Mouse (Mus musculus): Measurements from ENCODE around the gene Dock8. TPM values are rescaled to one million over a fixed set of nuclear protein-coding genes. Genes with fewer than 3 reads are reported as not detected.

The Dock8 gene
- polyA plus RNA-seq, 1 experiment from 2014 or later: 1.3 TPM

GRCm38 (mm10) chr19:24983857-24984498 is 15.4 kb upstream of the Dock8 start:
- no peak overlapping the region for H3K4me3 ChIP-seq
- H3K4me1 ChIP-seq: no peaks in the 10 kb centered on the region
- H3K27me3 ChIP-seq (ENCODE audit: poor library complexity, severe bottlenecking): no peaks in the 10 kb centered on the region
- 86% methylated on average over 7 of the region's 7 CpGs for WGBS
- H3K27ac ChIP-seq: no peak overlapping the region
- H3K9me3 ChIP-seq: no peaks in the 10 kb centered on the region
- no peak for DNase-seq (ENCODE audit: extremely low spot score, low spot score)
- no peaks in the 10 kb centered on the region for H3K36me3 ChIP-seq (replicated peaks)

DNA sequence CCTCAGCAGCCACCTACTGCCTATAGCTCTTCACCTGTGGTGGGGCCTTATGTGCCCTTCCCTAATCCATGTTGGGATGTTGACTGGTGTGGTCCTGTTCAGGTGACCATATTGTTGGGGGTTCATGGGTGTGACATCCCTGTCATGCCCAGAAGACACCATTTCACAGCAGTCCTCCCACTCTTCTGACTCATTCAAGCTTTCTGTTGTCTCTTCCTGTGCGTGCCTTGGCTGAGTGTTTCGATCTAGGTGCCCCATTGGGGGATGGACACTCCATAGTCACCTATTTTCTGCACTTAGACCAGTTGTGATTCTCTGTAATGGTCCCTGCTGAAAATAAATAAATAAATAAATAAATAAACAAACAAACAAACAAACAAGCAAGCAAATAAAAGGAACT is 14.3 kb upstream of the Dock8 start:
- Histone ChIP-seq H3K27ac (no peak overlapping the region), H3K27me3 (ENCODE audit: poor library complexity, severe bottlenecking) (no peaks in the 10 kb centered on the region), H3K4me3 (no peak overlapping the region), H3K9me3 (no peaks in the 10 kb centered on the region), H3K36me3 (replicated peaks) (no peaks in the 10 kb centered on the region), H3K4me1 (no peaks in the 10 kb centered on the region)
- DNase-seq (ENCODE audit: extremely low spot score, low spot score): no peak
- 96% methylated on average over 2 of the region's 2 CpGs for WGBS

DNA sequence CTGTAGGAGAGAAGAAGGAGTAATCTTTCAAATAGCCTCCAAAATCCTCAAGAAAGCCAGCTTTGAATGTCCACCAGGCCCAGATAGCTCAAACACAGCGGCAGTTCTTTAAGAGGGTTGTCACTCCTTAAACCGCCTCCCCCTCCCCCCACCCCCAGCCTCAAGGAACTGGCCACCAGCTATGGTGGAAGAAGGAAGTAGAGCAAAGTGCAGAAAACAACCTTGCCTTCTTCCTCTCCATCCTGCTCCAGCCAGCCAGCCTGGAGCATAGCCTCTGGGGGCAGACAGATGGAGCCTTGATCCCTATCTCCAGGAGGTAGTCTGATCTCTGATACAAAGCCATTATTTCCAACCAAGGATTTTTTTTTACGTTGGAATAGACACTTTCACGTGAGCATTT is 12.0 kb upstream of the Dock8 start:
- H3K9me3 ChIP-seq: no peaks in the 10 kb centered on the region
- WGBS: 72% methylated on average over 4 of the region's 4 CpGs
- DNase-seq (ENCODE audit: extremely low spot score, low spot score): no peak
- no peak overlapping the region for H3K4me3 ChIP-seq
- H3K27me3 ChIP-seq (ENCODE audit: poor library complexity, severe bottlenecking): no peaks in the 10 kb centered on the region
- no peaks in the 10 kb centered on the region for H3K4me1 ChIP-seq
- no peak overlapping the region for H3K27ac ChIP-seq
- no peaks in the 10 kb centered on the region for H3K36me3 ChIP-seq (replicated peaks)

- H3K4me3 ChIP-seq: no peak overlapping the region
- no peak for DNase-seq (ENCODE audit: extremely low spot score, low spot score)
- H3K27me3 ChIP-seq (ENCODE audit: poor library complexity, severe bottlenecking): no peaks in the 10 kb centered on the region
- no peak overlapping the region for H3K27ac ChIP-seq
- H3K4me1 ChIP-seq: no peaks in the 10 kb centered on the region
- no peaks in the 10 kb centered on the region for H3K9me3 ChIP-seq
- 83% methylated on average over 5 of the region's 5 CpGs for WGBS
- no peaks in the 10 kb centered on the region for H3K36me3 ChIP-seq (replicated peaks)
Observed at GRCm38 (mm10) chr19:24988831-24989230, 10.5 kb upstream of the Dock8 start.

GRCm38 (mm10) chr19:24990138-24990822 is 9.1 kb upstream of the Dock8 start:
- WGBS: 77% methylated on average over 7 of the region's 7 CpGs
- Histone ChIP-seq H3K4me1 (no peaks in the 10 kb centered on the region), H3K27ac (no peak overlapping the region), H3K27me3 (ENCODE audit: poor library complexity, severe bottlenecking) (no peaks in the 10 kb centered on the region), H3K36me3 (replicated peaks) (no peaks in the 10 kb centered on the region), H3K9me3 (no peaks in the 10 kb centered on the region), H3K4me3 (no peak overlapping the region)
- DNase-seq (ENCODE audit: extremely low spot score, low spot score): no peak

- WGBS: 72% methylated on average over 6 of the region's 6 CpGs
- H3K27me3 ChIP-seq (ENCODE audit: poor library complexity, severe bottlenecking): peaks cover 27% of the 10 kb centered on the region
- no peaks in the 10 kb centered on the region for H3K36me3 ChIP-seq (replicated peaks)
- H3K9me3 ChIP-seq: no peaks in the 10 kb centered on the region
- H3K4me1 ChIP-seq: no peaks in the 10 kb centered on the region
- no peak overlapping the region for H3K27ac ChIP-seq
- no peak for DNase-seq (ENCODE audit: extremely low spot score, low spot score)
- H3K4me3 ChIP-seq: no peak overlapping the region
Observed at GRCm38 (mm10) chr19:24993526-24993925, 5.8 kb upstream of the Dock8 start.

GRCm38 (mm10) chr19:24994900-24995299 is 4.4 kb upstream of the Dock8 start:
- no peak overlapping the region for H3K4me3 ChIP-seq
- no peak overlapping the region for H3K27ac ChIP-seq
- no peaks in the 10 kb centered on the region for H3K9me3 ChIP-seq
- peaks cover 11% of the 10 kb centered on the region for H3K4me1 ChIP-seq
- WGBS: 58% methylated on average over 8 of the region's 8 CpGs
- no peak for DNase-seq (ENCODE audit: extremely low spot score, low spot score)
- no peaks in the 10 kb centered on the region for H3K36me3 ChIP-seq (replicated peaks)
- H3K27me3 ChIP-seq (ENCODE audit: poor library complexity, severe bottlenecking): peaks cover 41% of the 10 kb centered on the region

DNA sequence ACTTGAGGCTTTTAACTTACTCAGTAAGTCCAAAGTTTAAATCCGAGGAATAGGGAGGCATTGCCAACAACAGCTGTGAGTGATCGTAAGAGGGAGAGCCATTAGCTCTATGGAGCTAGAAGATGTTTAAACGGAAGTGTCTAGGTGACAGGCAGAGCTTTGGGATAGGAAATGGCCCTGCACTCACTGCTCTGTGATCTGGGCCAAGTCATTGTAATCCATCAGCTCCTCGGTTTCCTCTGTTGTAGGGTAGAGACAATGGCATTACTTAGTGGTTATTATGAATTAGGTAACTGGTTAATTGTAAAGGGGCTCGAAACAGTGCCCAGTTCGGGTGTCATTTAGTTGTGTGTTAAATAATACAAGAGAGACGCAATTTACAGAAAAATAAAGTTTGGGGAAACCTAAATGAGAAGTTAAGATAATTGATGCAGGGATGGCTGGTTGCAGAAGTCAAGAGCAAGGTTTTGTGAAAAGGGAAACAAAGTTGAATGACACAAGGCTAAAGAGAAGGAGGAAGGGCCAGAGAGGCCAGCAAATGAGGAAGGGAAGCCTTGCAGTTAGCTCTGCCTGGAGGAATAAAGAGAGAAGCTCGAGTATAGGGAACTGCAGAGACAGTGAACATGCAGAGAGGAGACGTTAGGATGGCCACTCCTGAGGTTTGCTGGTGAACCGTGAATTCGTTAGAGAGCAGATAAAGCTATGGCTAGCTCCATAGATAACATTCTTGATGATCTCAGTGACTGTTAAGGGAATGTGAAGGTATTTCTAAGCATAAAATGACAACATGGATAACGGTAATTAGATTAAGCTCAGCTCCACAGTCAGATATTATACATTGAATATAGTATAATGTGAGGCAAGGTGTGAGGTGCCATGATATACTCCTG is 2.3 kb upstream of the Dock8 start:
- 74% methylated on average over 12 of the region's 12 CpGs for WGBS
- H3K4me1 ChIP-seq: peaks cover 13% of the 10 kb centered on the region
- H3K27me3 ChIP-seq (ENCODE audit: poor library complexity, severe bottlenecking): peaks cover 63% of the 10 kb centered on the region
- DNase-seq (ENCODE audit: extremely low spot score, low spot score): no peak
- no peak overlapping the region for H3K4me3 ChIP-seq
- no peaks in the 10 kb centered on the region for H3K9me3 ChIP-seq
- no peak overlapping the region for H3K27ac ChIP-seq
- no peaks in the 10 kb centered on the region for H3K36me3 ChIP-seq (replicated peaks)

- Histone ChIP-seq H3K36me3 (replicated peaks) (no peaks in the 10 kb centered on the region), H3K4me1 (peaks cover 13% of the 10 kb centered on the region), H3K27me3 (ENCODE audit: poor library complexity, severe bottlenecking) (peaks cover 77% of the 10 kb centered on the region), H3K9me3 (no peaks in the 10 kb centered on the region), H3K27ac (no peak overlapping the region), H3K4me3 (peak overlapping the region; percentile 78; the same call in 1 of the 2 replicates)
- WGBS: 74% methylated on average over 5 of the region's 5 CpGs
- no peak for DNase-seq (ENCODE audit: extremely low spot score, low spot score)
Observed at GRCm38 (mm10) chr19:24998561-24998960, 773 bp upstream of the Dock8 start.

- Histone ChIP-seq H3K9me3 (no peaks in the 10 kb centered on the region), H3K36me3 (replicated peaks) (no peaks in the 10 kb centered on the region), H3K27me3 (ENCODE audit: poor library complexity, severe bottlenecking) (peaks cover 82% of the 10 kb centered on the region), H3K4me3 (peak overlapping the region; percentile 78), H3K4me1 (peaks cover 13% of the 10 kb centered on the region), H3K27ac (no peak overlapping the region)
- WGBS: 46% methylated on average over 9 of the region's 9 CpGs
- peak; percentile 25 for DNase-seq (ENCODE audit: extremely low spot score, low spot score)
Observed at GRCm38 (mm10) chr19:25000153-25000552, 819 bp downstream of the Dock8 start.

GRCm38 (mm10) chr19:25002032-25002431 is 2.7 kb downstream of the Dock8 start:
- Histone ChIP-seq H3K9me3 (no peaks in the 10 kb centered on the region), H3K4me3 (no peak overlapping the region), H3K4me1 (peaks cover 13% of the 10 kb centered on the region), H3K27me3 (ENCODE audit: poor library complexity, severe bottlenecking) (peaks cover 70% of the 10 kb centered on the region), H3K36me3 (replicated peaks) (no peaks in the 10 kb centered on the region), H3K27ac (no peak overlapping the region)
- DNase-seq (ENCODE audit: extremely low spot score, low spot score): no peak
- 91% methylated on average over 6 of the region's 6 CpGs for WGBS

DNA sequence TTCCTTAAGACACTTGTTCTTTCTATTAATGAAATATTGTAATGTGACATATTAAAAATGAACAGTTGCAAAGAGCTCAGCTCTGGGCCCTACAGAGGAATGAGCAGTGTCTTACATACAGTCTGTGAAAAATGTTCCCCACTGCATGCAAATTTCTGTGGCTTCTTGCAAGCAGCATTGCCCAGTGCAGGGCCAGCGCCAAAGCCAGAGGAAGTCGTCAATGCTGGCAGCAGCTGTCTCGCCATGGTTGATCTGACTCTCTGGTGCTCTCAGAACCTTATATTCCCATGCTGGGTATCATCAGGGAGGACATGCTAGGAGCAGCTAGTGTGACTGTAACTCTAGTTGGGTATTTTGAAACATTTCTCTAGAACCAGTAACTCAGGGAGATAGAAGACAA is 3.5 kb downstream of the Dock8 start:
- H3K36me3 ChIP-seq (replicated peaks): no peaks in the 10 kb centered on the region
- H3K9me3 ChIP-seq: no peaks in the 10 kb centered on the region
- no peak overlapping the region for H3K27ac ChIP-seq
- no peak overlapping the region for H3K4me3 ChIP-seq
- DNase-seq (ENCODE audit: extremely low spot score, low spot score): no peak
- H3K4me1 ChIP-seq: peaks cover 13% of the 10 kb centered on the region
- 80% methylated on average over 3 of the region's 3 CpGs for WGBS
- H3K27me3 ChIP-seq (ENCODE audit: poor library complexity, severe bottlenecking): peaks cover 62% of the 10 kb centered on the region

- peaks cover 13% of the 10 kb centered on the region for H3K4me1 ChIP-seq
- no peak overlapping the region for H3K27ac ChIP-seq
- 85% methylated on average over 4 of the region's 4 CpGs for WGBS
- H3K36me3 ChIP-seq (replicated peaks): no peaks in the 10 kb centered on the region
- H3K4me3 ChIP-seq: no peak overlapping the region
- no peaks in the 10 kb centered on the region for H3K9me3 ChIP-seq
- H3K27me3 ChIP-seq (ENCODE audit: poor library complexity, severe bottlenecking): peaks cover 52% of the 10 kb centered on the region
- DNase-seq (ENCODE audit: extremely low spot score, low spot score): no peak
Observed at GRCm38 (mm10) chr19:25003810-25004209, 4.5 kb downstream of the Dock8 start.
